Mouse (Mus musculus): Measurements from ENCODE around the gene Zfp568. TPM values are rescaled to one million over a fixed set of nuclear protein-coding genes. Genes with fewer than 3 reads are reported as not detected.
"Not testable (repeated sequence)": the region's sequence is repeated elsewhere in the genome, so short reads cannot be mapped to it uniquely, and the experiment has no call there.

The Zfp568 gene
- polyA plus RNA-seq, 1 experiment from 2014 or later, result 12.3 TPM

DNA sequence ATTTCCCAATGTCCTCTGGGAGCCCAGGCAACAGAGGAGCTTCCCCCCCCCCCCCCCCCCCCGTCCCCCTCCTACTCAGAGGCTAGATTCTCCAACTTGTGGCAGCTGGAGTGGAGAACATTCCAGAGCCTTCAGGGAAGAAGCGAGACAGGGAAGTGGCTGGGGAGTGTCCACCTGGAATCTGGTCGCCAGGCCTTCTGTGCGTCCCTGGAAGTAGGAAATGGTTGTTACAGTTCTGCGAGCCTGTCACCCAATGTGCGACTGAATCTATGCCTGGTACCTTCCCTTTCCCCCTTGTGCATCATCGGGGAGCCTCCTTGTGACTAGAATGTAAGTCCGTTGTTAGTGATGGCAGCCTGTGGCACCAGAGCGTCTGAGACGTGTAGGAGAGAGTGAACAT is 27.5 kb upstream of the Zfp568 start:
- Histone ChIP-seq H3K4me3 (ENCODE audit: low read length) (peak overlapping the region; percentile 20; the same call in 1 of the 2 replicates), H3K9ac (ENCODE audit: low read length) (peak overlapping the region; percentile 42; the same call in 1 of the 2 replicates), H3K36me3 (ENCODE audit: control insufficient read depth, insufficient read depth, low read length) (no peaks in the 10 kb centered on the region), H3K27ac (ENCODE audit: low read length) (no peak overlapping the region), H3K27me3 (ENCODE audit: control insufficient read depth, insufficient read depth, low read depth, low read length) (no peaks in the 10 kb centered on the region), H3K9me3 (ENCODE audit: control insufficient read depth, low read length) (no peaks in the 10 kb centered on the region), H3K4me2 (ENCODE audit: low read depth, low read length) (peak overlapping the region; percentile 21; the same call in 1 of the 2 replicates), H3K4me1 (replicated peaks; ENCODE audit: control insufficient read depth, insufficient read depth, low read length) (peaks cover 5% of the 10 kb centered on the region; the same call in 1 of the 2 replicates)
- 36% methylated on average over 9 of the region's 10 CpGs for WGBS
- ATAC-seq (ENCODE audit: low read depth), result peak; percentile 27

DNA sequence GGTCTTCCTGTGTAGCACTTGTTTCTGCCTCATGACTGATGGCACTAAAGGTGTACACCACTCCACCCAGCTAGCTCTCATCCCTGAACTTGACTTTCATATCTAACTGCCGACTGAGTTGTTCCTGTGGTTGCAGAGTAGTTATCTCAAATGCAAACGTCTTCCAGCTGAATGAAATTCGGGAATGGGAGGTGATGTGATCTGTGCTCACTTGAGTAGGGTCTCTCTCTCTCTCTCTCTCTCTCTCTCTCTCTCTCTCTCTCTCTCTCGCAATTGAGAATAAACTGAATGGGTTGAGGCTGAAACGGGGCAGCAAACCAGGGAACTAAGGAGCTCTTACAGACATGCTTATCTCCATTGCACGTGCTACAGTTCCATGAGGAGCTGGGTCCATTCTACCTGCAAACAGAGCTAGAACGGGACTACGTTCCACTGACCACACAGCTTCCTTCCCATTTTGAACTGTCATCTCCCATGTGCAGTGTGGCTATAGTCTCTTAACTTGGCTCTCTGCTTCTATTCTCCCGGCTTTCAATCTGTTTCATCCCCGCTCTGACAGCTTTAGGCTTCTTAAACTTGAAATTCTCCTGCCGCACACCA is 25.5 kb upstream of the Zfp568 start:
- 78% methylated on average over 11 of the region's 11 CpGs for WGBS
- Histone ChIP-seq H3K27me3 (ENCODE audit: control insufficient read depth, insufficient read depth, low read depth, low read length) (no peaks in the 10 kb centered on the region), H3K4me1 (replicated peaks; ENCODE audit: control insufficient read depth, insufficient read depth, low read length) (0 out of 2 replicates have a peak, but pooled peaks cover 2% of the 10 kb centered on the region)

DNA sequence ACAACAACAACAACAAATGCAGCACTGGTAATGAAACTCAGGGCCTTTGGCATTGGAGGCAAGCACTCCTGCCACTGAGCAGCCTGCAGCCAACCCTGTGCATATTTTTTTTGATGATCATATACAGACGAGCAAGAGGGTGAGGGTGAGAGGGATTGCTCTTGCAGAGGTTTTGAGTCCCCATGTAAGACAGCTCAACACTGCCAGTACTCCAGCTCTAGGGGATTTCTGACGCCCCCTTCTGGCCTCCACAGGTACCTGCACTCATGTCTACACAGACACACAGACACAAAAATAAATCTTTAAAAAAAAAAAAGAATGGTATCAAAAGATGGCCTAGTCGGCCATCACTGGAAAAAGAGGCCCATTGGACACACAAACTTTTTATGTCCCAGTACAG is 24.8 kb upstream of the Zfp568 start:
- WGBS, result 50% methylated on average over 3 of the region's 3 CpGs
- H3K27me3 ChIP-seq (ENCODE audit: control insufficient read depth, insufficient read depth, low read depth, low read length), result no peaks in the 10 kb centered on the region
- no peak for ATAC-seq (ENCODE audit: low read depth)

More for the DNA sequence above, 25.5 kb upstream of the Zfp568 start:
- no peak overlapping the region for H3K4me3 ChIP-seq (ENCODE audit: low read length)
- H3K9me3 ChIP-seq (ENCODE audit: control insufficient read depth, low read length), result no peaks in the 10 kb centered on the region
- no peak overlapping the region for H3K4me2 ChIP-seq (ENCODE audit: low read depth, low read length)
- no peak overlapping the region for H3K9ac ChIP-seq (ENCODE audit: low read length)
- ATAC-seq (ENCODE audit: low read depth), result no peak
- no peaks in the 10 kb centered on the region for H3K36me3 ChIP-seq (ENCODE audit: control insufficient read depth, insufficient read depth, low read length)
- H3K27ac ChIP-seq (ENCODE audit: low read length), result no peak overlapping the region

DNA sequence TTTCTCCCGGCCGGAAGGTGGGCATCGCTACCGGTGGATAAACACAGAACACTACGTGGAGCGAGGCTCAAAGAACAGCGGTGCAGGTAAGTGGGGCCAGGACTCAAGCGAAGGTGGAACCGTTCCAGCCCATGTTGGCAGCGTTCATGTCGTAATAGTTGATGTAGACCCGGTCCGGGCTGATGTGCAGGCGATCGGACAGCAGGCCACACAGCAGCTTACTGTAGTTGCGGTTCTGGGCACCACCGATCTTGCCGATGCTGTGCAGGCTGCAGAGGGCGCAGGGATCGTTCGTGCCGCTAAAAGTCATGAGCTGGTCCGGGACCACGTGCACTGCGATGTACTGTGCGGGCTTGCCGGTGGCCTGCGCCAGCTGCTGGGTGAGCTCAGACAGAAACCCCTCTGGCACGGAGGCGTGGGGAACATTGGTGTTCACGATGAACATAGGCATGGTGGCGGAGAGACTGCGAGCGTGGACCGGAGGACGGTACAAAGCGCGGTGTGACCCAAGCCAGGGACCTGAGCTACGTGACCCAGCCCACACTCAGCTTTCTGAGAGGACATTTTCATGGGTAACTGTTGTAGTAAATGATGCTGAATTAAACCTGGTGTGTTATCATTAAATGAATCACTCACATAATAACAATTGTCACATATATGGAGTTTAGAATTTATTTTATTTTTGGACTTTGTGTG is 18.5 kb upstream of the Zfp568 start:
- not testable (repeated sequence) for H3K27ac ChIP-seq (ENCODE audit: low read length); H3K27me3 ChIP-seq (ENCODE audit: control insufficient read depth, insufficient read depth, low read depth, low read length); H3K36me3 ChIP-seq (ENCODE audit: control insufficient read depth, insufficient read depth, low read length); H3K9me3 ChIP-seq (ENCODE audit: control insufficient read depth, low read length); H3K9ac ChIP-seq (ENCODE audit: low read length); H3K4me3 ChIP-seq (ENCODE audit: low read length); H3K4me2 ChIP-seq (ENCODE audit: low read depth, low read length); H3K4me1 ChIP-seq (replicated peaks; ENCODE audit: control insufficient read depth, insufficient read depth, low read length)
- WGBS, result 43% methylated on average over 32 of the region's 39 CpGs
- 0 out of 2 replicates have a peak, but pooled peaks have one; percentile 41 for ATAC-seq (ENCODE audit: low read depth)

More for the DNA sequence above, 24.8 kb upstream of the Zfp568 start:
- H3K9me3 ChIP-seq (ENCODE audit: control insufficient read depth, low read length), result no peaks in the 10 kb centered on the region
- H3K27ac ChIP-seq (ENCODE audit: low read length), result no peak overlapping the region
- H3K4me3 ChIP-seq (ENCODE audit: low read length), result no peak overlapping the region
- H3K9ac ChIP-seq (ENCODE audit: low read length), result no peak overlapping the region
- H3K4me2 ChIP-seq (ENCODE audit: low read depth, low read length), result no peak overlapping the region
- H3K36me3 ChIP-seq (ENCODE audit: control insufficient read depth, insufficient read depth, low read length), result no peaks in the 10 kb centered on the region
- 0 out of 2 replicates have a peak, but pooled peaks cover 2% of the 10 kb centered on the region for H3K4me1 ChIP-seq (replicated peaks; ENCODE audit: control insufficient read depth, insufficient read depth, low read length)

DNA sequence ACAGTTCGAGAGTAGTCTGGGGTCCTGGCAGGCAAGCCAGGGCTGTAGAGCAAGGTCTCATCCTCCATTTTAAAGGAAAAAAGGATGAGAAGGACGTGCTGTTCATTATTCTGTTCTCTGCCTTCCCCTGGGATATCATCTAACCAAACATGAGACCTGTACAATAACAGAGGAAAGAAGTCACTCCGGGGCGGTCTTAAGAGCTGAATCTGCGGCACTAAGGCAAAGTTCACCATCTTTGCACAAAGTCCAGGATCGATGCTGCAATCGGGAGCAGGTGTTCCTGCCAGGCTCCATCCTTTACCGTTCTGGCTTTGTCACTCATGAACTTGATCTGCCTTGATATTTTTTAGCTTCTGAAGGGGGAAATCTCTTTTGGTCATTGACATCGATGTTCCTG is 13.1 kb upstream of the Zfp568 start:
- Histone ChIP-seq H3K9me3 (ENCODE audit: control insufficient read depth, low read length) (no peaks in the 10 kb centered on the region), H3K27ac (ENCODE audit: low read length) (no peak overlapping the region), H3K4me2 (ENCODE audit: low read depth, low read length) (no peak overlapping the region), H3K4me1 (replicated peaks; ENCODE audit: control insufficient read depth, insufficient read depth, low read length) (no peaks in the 10 kb centered on the region), H3K9ac (ENCODE audit: low read length) (no peak overlapping the region), H3K27me3 (ENCODE audit: control insufficient read depth, insufficient read depth, low read depth, low read length) (no peaks in the 10 kb centered on the region), H3K36me3 (ENCODE audit: control insufficient read depth, insufficient read depth, low read length) (no peaks in the 10 kb centered on the region), H3K4me3 (ENCODE audit: low read length) (no peak overlapping the region)
- no peak for ATAC-seq (ENCODE audit: low read depth)
- 81% methylated on average over 9 of the region's 9 CpGs for WGBS

DNA sequence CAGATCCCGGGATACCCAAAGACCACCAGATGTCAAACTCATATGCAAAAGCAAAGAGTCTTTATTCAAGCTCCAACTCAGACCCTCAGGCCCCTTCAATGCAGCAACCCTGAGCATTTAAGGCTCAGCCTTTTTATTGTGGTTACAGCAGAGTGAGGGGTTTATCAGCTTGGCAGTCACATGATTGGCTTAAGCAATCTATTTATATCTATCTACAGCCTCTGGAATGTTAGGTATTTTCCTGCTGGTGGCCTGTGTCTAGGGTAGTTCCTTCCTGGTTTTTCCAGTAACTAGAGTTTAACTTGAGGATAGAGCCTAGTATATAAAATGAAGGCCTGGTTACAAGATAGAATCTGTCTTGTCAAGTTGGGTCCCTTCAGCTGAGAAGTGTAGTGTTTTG is 3.0 kb upstream of the Zfp568 start:
- no peak overlapping the region for H3K4me3 ChIP-seq (ENCODE audit: low read length)
- peaks cover 15% of the 10 kb centered on the region for H3K4me1 ChIP-seq (replicated peaks; ENCODE audit: control insufficient read depth, insufficient read depth, low read length)
- peak overlapping the region; percentile 5 for H3K27ac ChIP-seq (ENCODE audit: low read length)
- H3K36me3 ChIP-seq (ENCODE audit: control insufficient read depth, insufficient read depth, low read length), result peaks cover 3% of the 10 kb centered on the region; the same call in 1 of the 2 replicates
- ATAC-seq (ENCODE audit: low read depth), result no peak
- WGBS, result 89% methylated on average over 1 of the region's 1 CpGs
- no peaks in the 10 kb centered on the region; the same call in 1 of the 2 replicates for H3K9me3 ChIP-seq (ENCODE audit: control insufficient read depth, low read length)
- no peak overlapping the region for H3K4me2 ChIP-seq (ENCODE audit: low read depth, low read length)
- no peak overlapping the region for H3K9ac ChIP-seq (ENCODE audit: low read length)
- no peaks in the 10 kb centered on the region for H3K27me3 ChIP-seq (ENCODE audit: control insufficient read depth, insufficient read depth, low read depth, low read length)

DNA sequence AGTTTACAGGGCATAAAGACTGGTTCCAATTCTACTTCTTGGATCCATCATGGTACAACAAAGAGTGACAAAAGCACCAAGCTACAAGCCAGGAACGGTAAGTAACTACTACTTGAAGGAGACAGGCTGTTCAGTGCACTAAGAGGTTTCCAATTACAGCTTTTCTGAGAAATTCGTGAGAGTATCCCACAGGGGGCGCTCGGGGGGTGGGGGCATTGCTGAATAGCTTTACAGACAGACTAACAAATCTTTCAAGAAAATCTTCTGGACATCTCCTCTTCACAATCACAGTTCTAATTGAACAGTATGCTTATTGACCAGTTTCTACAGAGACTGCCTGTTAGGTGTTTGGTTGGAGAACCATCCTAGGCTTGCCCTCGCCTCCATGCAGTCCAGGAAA is 2.3 kb upstream of the Zfp568 start:
- WGBS, result 30% methylated on average over 5 of the region's 5 CpGs
- H3K9ac ChIP-seq (ENCODE audit: low read length), result no peak overlapping the region
- H3K4me1 ChIP-seq (replicated peaks; ENCODE audit: control insufficient read depth, insufficient read depth, low read length), result peaks cover 15% of the 10 kb centered on the region

DNA sequence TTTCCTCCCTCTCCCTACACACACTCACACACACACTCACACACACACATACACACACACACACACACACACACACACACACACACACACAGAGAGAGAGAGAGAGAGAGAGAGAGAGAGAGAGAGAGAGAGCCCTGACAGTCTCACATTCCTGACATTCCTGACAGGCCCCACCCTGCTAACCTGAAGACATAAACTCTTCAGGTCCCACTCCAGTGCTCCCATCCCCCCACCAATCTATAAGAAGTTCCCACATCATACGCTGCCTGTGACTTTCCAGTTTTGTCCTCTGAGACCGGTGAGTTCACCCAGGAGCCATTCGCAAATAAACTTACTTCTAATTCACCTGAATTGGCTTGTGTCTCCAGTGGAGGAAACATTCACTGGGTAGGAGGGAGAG is 1.9 kb upstream of the Zfp568 start:
- ATAC-seq (ENCODE audit: low read depth), result no peak
- H3K36me3 ChIP-seq (ENCODE audit: control insufficient read depth, insufficient read depth, low read length), result peaks cover 9% of the 10 kb centered on the region
- no peak overlapping the region for H3K4me3 ChIP-seq (ENCODE audit: low read length)
- peak overlapping the region; percentile 61; the same call in 1 of the 2 replicates for H3K4me2 ChIP-seq (ENCODE audit: low read depth, low read length)
- no peaks in the 10 kb centered on the region for H3K27me3 ChIP-seq (ENCODE audit: control insufficient read depth, insufficient read depth, low read depth, low read length)
- peaks cover 15% of the 10 kb centered on the region for H3K4me1 ChIP-seq (replicated peaks; ENCODE audit: control insufficient read depth, insufficient read depth, low read length)
- peak overlapping the region; percentile 61 for H3K27ac ChIP-seq (ENCODE audit: low read length)
- H3K9ac ChIP-seq (ENCODE audit: low read length), result no peak overlapping the region
- 58% methylated on average over 3 of the region's 3 CpGs for WGBS
- H3K9me3 ChIP-seq (ENCODE audit: control insufficient read depth, low read length), result no peaks in the 10 kb centered on the region; the same call in 1 of the 2 replicates

More for the DNA sequence above, 2.3 kb upstream of the Zfp568 start:
- H3K27ac ChIP-seq (ENCODE audit: low read length), result peak overlapping the region; percentile 5
- no peaks in the 10 kb centered on the region; the same call in 1 of the 2 replicates for H3K9me3 ChIP-seq (ENCODE audit: control insufficient read depth, low read length)
- H3K4me2 ChIP-seq (ENCODE audit: low read depth, low read length), result no peak overlapping the region
- H3K27me3 ChIP-seq (ENCODE audit: control insufficient read depth, insufficient read depth, low read depth, low read length), result no peaks in the 10 kb centered on the region
- no peak overlapping the region for H3K4me3 ChIP-seq (ENCODE audit: low read length)
- no peak for ATAC-seq (ENCODE audit: low read depth)
- peaks cover 9% of the 10 kb centered on the region for H3K36me3 ChIP-seq (ENCODE audit: control insufficient read depth, insufficient read depth, low read length)

DNA sequence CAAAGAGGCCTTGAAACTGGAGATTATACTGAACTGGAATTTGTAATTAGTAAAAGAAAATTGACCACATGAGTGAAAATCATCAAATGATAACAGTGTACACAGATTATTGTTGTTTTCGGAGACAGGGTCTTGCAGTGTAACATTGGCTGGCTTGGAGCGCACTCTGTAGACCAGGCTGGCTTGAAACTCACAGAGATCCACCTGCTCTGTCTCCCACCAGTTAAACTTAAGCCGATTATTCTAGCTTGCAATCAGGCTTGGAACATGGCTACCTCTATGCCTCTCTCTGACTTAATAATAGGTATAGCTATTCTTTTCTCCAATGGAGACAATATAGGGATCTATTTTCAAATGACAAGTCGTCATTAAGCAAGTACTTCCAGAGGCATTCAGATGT is 1.4 kb upstream of the Zfp568 start:
- no peak for ATAC-seq (ENCODE audit: low read depth)
- Histone ChIP-seq H3K4me2 (ENCODE audit: low read depth, low read length) (peak overlapping the region; percentile 61), H3K27ac (ENCODE audit: low read length) (peak overlapping the region; percentile 97), H3K4me3 (ENCODE audit: low read length) (no peak overlapping the region), H3K27me3 (ENCODE audit: control insufficient read depth, insufficient read depth, low read depth, low read length) (no peaks in the 10 kb centered on the region), H3K9ac (ENCODE audit: low read length) (no peak overlapping the region), H3K36me3 (ENCODE audit: control insufficient read depth, insufficient read depth, low read length) (peaks cover 9% of the 10 kb centered on the region), H3K9me3 (ENCODE audit: control insufficient read depth, low read length) (no peaks in the 10 kb centered on the region; the same call in 1 of the 2 replicates), H3K4me1 (replicated peaks; ENCODE audit: control insufficient read depth, insufficient read depth, low read length) (peaks cover 15% of the 10 kb centered on the region)
- WGBS, result 71% methylated on average over 4 of the region's 4 CpGs
